In the genomic region with DNA sequence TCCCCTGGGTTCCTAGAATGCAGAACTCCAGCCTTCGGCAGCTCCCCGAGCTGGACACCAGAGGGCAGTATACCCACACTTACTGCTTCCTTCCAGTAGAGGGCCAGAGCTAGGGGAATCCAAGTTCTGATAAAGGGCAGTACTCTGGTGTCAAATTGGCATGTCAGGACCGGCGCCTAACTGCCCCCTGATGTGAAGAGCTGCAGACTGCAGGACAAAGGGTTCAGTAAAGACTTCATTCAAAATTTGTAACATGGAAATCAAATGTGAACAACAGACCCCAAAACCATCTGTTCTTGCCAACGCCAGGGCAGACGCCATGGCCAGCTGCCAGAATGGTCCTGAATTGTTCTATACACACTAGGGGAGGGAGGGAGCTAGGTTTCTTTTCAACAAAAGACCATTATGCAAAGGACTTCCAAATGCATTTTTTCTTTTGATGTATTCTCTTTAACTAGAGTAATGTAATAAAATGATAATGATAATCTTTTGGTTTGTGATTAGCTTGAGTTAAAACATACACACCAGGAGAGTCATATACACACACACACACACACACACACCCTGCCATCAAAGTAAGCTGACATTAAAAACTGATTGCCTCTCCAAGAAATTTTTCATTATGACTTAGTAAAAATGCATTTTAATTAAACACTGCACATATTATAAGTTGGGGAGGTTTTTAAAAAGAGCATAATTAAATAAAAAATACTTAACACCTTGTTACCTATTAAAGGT, we compare ENCODE assay signal across 8 mouse cellular contexts.
A peak's percentile ranks its signal among the peaks of the same experiment; 100 is the strongest.
DNase-seq lines count a peak whose midpoint lies in the region; ATAC-seq and TF ChIP-seq lines count a peak whose summit lies in the region.

No protein-coding gene starts in this region.

- H3K36me3 ChIP-seq in embryonic facial prominence, embryonic 14.5 days (ENCODE audit: control insufficient read depth, insufficient read depth, low read length) = no peaks in the 10 kb centered on the region
- H3K36me3 ChIP-seq in heart, embryonic 10.5 days = no peaks in the 10 kb centered on the region
- no peaks in the 10 kb centered on the region for H3K36me3 ChIP-seq in kidney, embryonic 15.5 days
- no peaks in the 10 kb centered on the region for H3K36me3 ChIP-seq in limb, embryonic 14.5 days (ENCODE audit: control insufficient read depth, insufficient read depth, low read length)
- H3K36me3 ChIP-seq in neural tube, embryonic 12.5 days = no peaks in the 10 kb centered on the region
- no peaks in the 10 kb centered on the region for H3K36me3 ChIP-seq in stomach, postnatal 0 days (ENCODE audit: control insufficient read depth, insufficient read depth, low read length)

- no peak overlapping the region for H3K4me3 ChIP-seq in embryonic facial prominence, embryonic 14.5 days (ENCODE audit: low read depth, low read length)
- H3K4me3 ChIP-seq in heart, embryonic 10.5 days = no peak overlapping the region
- no peak overlapping the region for H3K4me3 ChIP-seq in kidney, embryonic 15.5 days (replicated peaks)
- H3K4me3 ChIP-seq in limb, embryonic 14.5 days (replicated peaks; ENCODE audit: low read length) = no peak overlapping the region
- H3K4me3 ChIP-seq in neural tube, embryonic 12.5 days = no peak overlapping the region
- no peak overlapping the region for H3K4me3 ChIP-seq in stomach, postnatal 0 days (ENCODE audit: low read depth, low read length)

- WGBS in embryonic facial prominence, embryonic 14.5 days = 34% methylated on average over 6 of the region's 6 CpGs
- WGBS in heart, embryonic 10.5 days = 37% methylated on average over 6 of the region's 6 CpGs
- WGBS in kidney, embryonic 15.5 days = 34% methylated on average over 6 of the region's 6 CpGs
- 24% methylated on average over 6 of the region's 6 CpGs for WGBS in limb, embryonic 14.5 days
- whole genome bisulfite sequencing in neural tube, embryonic 12.5 days = 24% methylated on average over 6 of the region's 6 CpGs
- 19% methylated on average over 6 of the region's 6 CpGs for WGBS in stomach, postnatal 0 days

- H3K9ac ChIP-seq in embryonic facial prominence, embryonic 14.5 days (ENCODE audit: low read depth, low read length) = no peak overlapping the region
- H3K9ac ChIP-seq in kidney, embryonic 15.5 days = no peak overlapping the region
- no peak overlapping the region for H3K9ac ChIP-seq in limb, embryonic 14.5 days (ENCODE audit: low read depth, low read length, severe bottlenecking)
- no peak overlapping the region for H3K9ac ChIP-seq in neural tube, embryonic 12.5 days
- no peak overlapping the region for H3K9ac ChIP-seq in stomach, postnatal 0 days (ENCODE audit: low read length)

- TF ChIP-seq POLR2A in limb, embryonic 14.5 days (IDR thresholded peaks at IDR 0.05; ENCODE audit: borderline replicate concordance, extremely low read depth, insufficient read depth, insufficient read length) = no peak

- TF ChIP-seq EP300 in stomach, postnatal 0 days (optimal IDR thresholded peaks at IDR 0.05) = no peak

- peak; percentile 97 for TF ChIP-seq CTCF in stomach, postnatal 0 days (IDR thresholded peaks at IDR 0.05; ENCODE audit: low read depth)

- H3K4me1 ChIP-seq in embryonic facial prominence, embryonic 14.5 days (ENCODE audit: control insufficient read depth, insufficient read depth, low read length) = peaks cover 12% of the 10 kb centered on the region
- 0 out of 2 replicates have a peak, but pooled peaks cover 1% of the 10 kb centered on the region for H3K4me1 ChIP-seq in heart, embryonic 10.5 days
- peaks cover 9% of the 10 kb centered on the region; the same call in 1 of the 2 replicates for H3K4me1 ChIP-seq in kidney, embryonic 15.5 days
- peaks cover 19% of the 10 kb centered on the region for H3K4me1 ChIP-seq in limb, embryonic 14.5 days (ENCODE audit: control insufficient read depth, insufficient read depth, low read length)
- no peaks in the 10 kb centered on the region for H3K4me1 ChIP-seq in neural tube, embryonic 12.5 days
- H3K4me1 ChIP-seq in stomach, postnatal 0 days (replicated peaks; ENCODE audit: control insufficient read depth, insufficient read depth) = no peaks in the 10 kb centered on the region

- H3K27me3 ChIP-seq in embryonic facial prominence, embryonic 14.5 days (replicated peaks; ENCODE audit: control insufficient read depth, insufficient read depth, low read length) = 0 out of 2 replicates have a peak, but pooled peaks cover 6% of the 10 kb centered on the region
- H3K27me3 ChIP-seq in heart, embryonic 10.5 days (ENCODE audit: insufficient read depth, poor library complexity, severe bottlenecking) = no peaks in the 10 kb centered on the region
- peaks cover 5% of the 10 kb centered on the region; the same call in 1 of the 2 replicates for H3K27me3 ChIP-seq in kidney, embryonic 15.5 days
- no peaks in the 10 kb centered on the region for H3K27me3 ChIP-seq in limb, embryonic 14.5 days (ENCODE audit: control insufficient read depth, insufficient read depth, low read length)
- H3K27me3 ChIP-seq in neural tube, embryonic 12.5 days (replicated peaks) = no peaks in the 10 kb centered on the region
- H3K27me3 ChIP-seq in stomach, postnatal 0 days (ENCODE audit: control insufficient read depth, insufficient read depth, low read length) = no peaks in the 10 kb centered on the region

- no peaks in the 10 kb centered on the region for H3K9me3 ChIP-seq in embryonic facial prominence, embryonic 14.5 days (ENCODE audit: control insufficient read depth, low read length)
- H3K9me3 ChIP-seq in heart, embryonic 10.5 days = no peaks in the 10 kb centered on the region
- no peaks in the 10 kb centered on the region for H3K9me3 ChIP-seq in kidney, embryonic 15.5 days (replicated peaks)
- H3K9me3 ChIP-seq in limb, embryonic 14.5 days (ENCODE audit: control insufficient read depth, low read length) = no peaks in the 10 kb centered on the region
- no peaks in the 10 kb centered on the region for H3K9me3 ChIP-seq in neural tube, embryonic 12.5 days
- H3K9me3 ChIP-seq in stomach, postnatal 0 days (ENCODE audit: control insufficient read depth, low read length) = no peaks in the 10 kb centered on the region

- peak; percentile 72; the same call in 1 of the 2 replicates for ATAC-seq in embryonic facial prominence, embryonic 14.5 days (ENCODE audit: low read depth)
- peak; percentile 62 for ATAC-seq in kidney, embryonic 15.5 days (replicated peaks; ENCODE audit: low FRiP score)
- peak; percentile 39; the same call in 1 of the 2 replicates for ATAC-seq in limb, embryonic 14.5 days (ENCODE audit: low FRiP score, low read depth)
- peak; percentile 87 for ATAC-seq in neural tube, embryonic 12.5 days (ENCODE audit: low FRiP score, low read depth)
- no peak for ATAC-seq in stomach, postnatal 0 days (ENCODE audit: low FRiP score, low TSS enrichment)

- peak; percentile 45 for DNase-seq in A20 (ENCODE audit: low read depth, low spot score)
- DNase-seq in adrenal gland, postnatal 25 days = peak; percentile 49
- DNase-seq in embryonic facial prominence, embryonic 14.5 days (ENCODE audit: low spot score) = peak; percentile 76
- DNase-seq in heart, embryonic 10.5 days (ENCODE audit: low spot score) = peak; percentile 79
- DNase-seq in limb, embryonic 14.5 days (ENCODE audit: low spot score) = peak; percentile 69
- DNase-seq in stomach, postnatal 0 days (ENCODE audit: low spot score) = peak; percentile 64

- H3K27ac ChIP-seq in embryonic facial prominence, embryonic 14.5 days (replicated peaks; ENCODE audit: low read depth, low read length) = no peak overlapping the region
- no peak overlapping the region for H3K27ac ChIP-seq in heart, embryonic 10.5 days
- H3K27ac ChIP-seq in kidney, embryonic 15.5 days = no peak overlapping the region
- no peak overlapping the region for H3K27ac ChIP-seq in limb, embryonic 14.5 days (replicated peaks; ENCODE audit: low read depth, low read length)
- no peak overlapping the region for H3K27ac ChIP-seq in neural tube, embryonic 12.5 days
- H3K27ac ChIP-seq in stomach, postnatal 0 days (replicated peaks) = no peak overlapping the region

- H3K4me2 ChIP-seq in embryonic facial prominence, embryonic 14.5 days (ENCODE audit: low read depth, low read length) = no peak overlapping the region
- no peak overlapping the region for H3K4me2 ChIP-seq in kidney, embryonic 15.5 days
- no peak overlapping the region for H3K4me2 ChIP-seq in limb, embryonic 14.5 days (replicated peaks; ENCODE audit: low read depth, low read length, severe bottlenecking)
- no peak overlapping the region for H3K4me2 ChIP-seq in neural tube, embryonic 12.5 days (replicated peaks)
- no peak overlapping the region; the same call in 1 of the 2 replicates for H3K4me2 ChIP-seq in stomach, postnatal 0 days (replicated peaks; ENCODE audit: low read depth)
